Mouse (Mus musculus): ENCODE results near the gene 4930412O13Rik. TPM values are rescaled to one million over a fixed set of nuclear protein-coding genes. Genes with fewer than 3 reads are reported as not detected.

Gene 4930412O13Rik
- polyA plus RNA-seq, 1 experiment from 2014 or later, result 0.14 TPM

GRCm38 (mm10) chr2:9881611-9882023, 565 bp downstream of the 4930412O13Rik start:
- H3K9me3 ChIP-seq (replicated peaks), result no peaks in the 10 kb centered on the region
- ATAC-seq (ENCODE audit: insufficient read depth), result no peak
- no peak overlapping the region for H3K27ac ChIP-seq (replicated peaks)
- H3K27me3 ChIP-seq, result peaks cover 100% of the 10 kb centered on the region
- H3K4me2 ChIP-seq, result peak overlapping the region; percentile 76
- H3K9ac ChIP-seq, result no peak overlapping the region
- H3K36me3 ChIP-seq (replicated peaks), result no peaks in the 10 kb centered on the region
- WGBS (ENCODE audit: insufficient replicate concordance), result 3% methylated on average over 13 of the region's 13 CpGs
- peaks cover 26% of the 10 kb centered on the region for H3K4me1 ChIP-seq (replicated peaks)
- H3K4me3 ChIP-seq (replicated peaks), result no peak overlapping the region

- no peak overlapping the region for H3K9ac ChIP-seq
- H3K27me3 ChIP-seq, result peaks cover 100% of the 10 kb centered on the region
- no peaks in the 10 kb centered on the region for H3K9me3 ChIP-seq (replicated peaks)
- peak overlapping the region; percentile 55 for H3K4me2 ChIP-seq
- peaks cover 26% of the 10 kb centered on the region for H3K4me1 ChIP-seq (replicated peaks)
- no peak overlapping the region for H3K27ac ChIP-seq (replicated peaks)
- under 1% methylated on average over 39 of the region's 39 CpGs for WGBS (ENCODE audit: insufficient replicate concordance)
- no peak for ATAC-seq (ENCODE audit: insufficient read depth)
- H3K36me3 ChIP-seq (replicated peaks), result no peaks in the 10 kb centered on the region
- peak overlapping the region; percentile 31 for H3K4me3 ChIP-seq (replicated peaks)
Observed at GRCm38 (mm10) chr2:9882371-9882925, 1.4 kb downstream of the 4930412O13Rik start.

GRCm38 (mm10) chr2:9882926-9883802, 2.1 kb downstream of the 4930412O13Rik start:
- no peaks in the 10 kb centered on the region for H3K9me3 ChIP-seq (replicated peaks)
- H3K4me3 ChIP-seq (replicated peaks), result peak overlapping the region; percentile 31
- H3K27me3 ChIP-seq, result peaks cover 100% of the 10 kb centered on the region
- WGBS (ENCODE audit: insufficient replicate concordance), result under 1% methylated on average over 43 of the region's 43 CpGs
- peaks cover 22% of the 10 kb centered on the region for H3K4me1 ChIP-seq (replicated peaks)
- H3K9ac ChIP-seq, result no peak overlapping the region
- H3K36me3 ChIP-seq (replicated peaks), result no peaks in the 10 kb centered on the region
- H3K4me2 ChIP-seq, result peak overlapping the region; percentile 55
- no peak for ATAC-seq (ENCODE audit: insufficient read depth)
- no peak overlapping the region for H3K27ac ChIP-seq (replicated peaks)

GRCm38 (mm10) chr2:9883803-9884532, 2.9 kb downstream of the 4930412O13Rik start:
- Histone ChIP-seq H3K36me3 (replicated peaks) (no peaks in the 10 kb centered on the region), H3K4me1 (replicated peaks) (peaks cover 20% of the 10 kb centered on the region; the same call in 1 of the 2 replicates), H3K9ac (no peak overlapping the region), H3K27me3 (peaks cover 100% of the 10 kb centered on the region), H3K27ac (replicated peaks) (no peak overlapping the region), H3K4me3 (replicated peaks) (0 out of 2 replicates have a peak overlapping the region, but pooled peaks have one; percentile 31), H3K4me2 (peak overlapping the region; percentile 55), H3K9me3 (replicated peaks) (no peaks in the 10 kb centered on the region)
- no peak for ATAC-seq (ENCODE audit: insufficient read depth)
- WGBS (ENCODE audit: insufficient replicate concordance), result 3% methylated on average over 27 of the region's 27 CpGs

- Histone ChIP-seq H3K9ac (no peak overlapping the region), H3K36me3 (replicated peaks) (no peaks in the 10 kb centered on the region), H3K4me3 (replicated peaks) (0 out of 2 replicates have a peak overlapping the region, but pooled peaks have one; percentile 10), H3K4me2 (peak overlapping the region; percentile 55), H3K4me1 (replicated peaks) (peaks cover 21% of the 10 kb centered on the region; the same call in 1 of the 2 replicates), H3K9me3 (replicated peaks) (no peaks in the 10 kb centered on the region), H3K27me3 (peaks cover 100% of the 10 kb centered on the region), H3K27ac (replicated peaks) (no peak overlapping the region)
- WGBS (ENCODE audit: insufficient replicate concordance), result 12% methylated on average over 15 of the region's 15 CpGs
- no peak for ATAC-seq (ENCODE audit: insufficient read depth)
Observed at GRCm38 (mm10) chr2:9884533-9885216, 3.6 kb downstream of the 4930412O13Rik start.

GRCm38 (mm10) chr2:9885217-9885770, 4.2 kb downstream of the 4930412O13Rik start:
- H3K9ac ChIP-seq, result no peak overlapping the region
- H3K9me3 ChIP-seq (replicated peaks), result no peaks in the 10 kb centered on the region
- peaks cover 100% of the 10 kb centered on the region for H3K27me3 ChIP-seq
- no peak overlapping the region for H3K4me2 ChIP-seq
- H3K4me1 ChIP-seq (replicated peaks), result peaks cover 24% of the 10 kb centered on the region; the same call in 1 of the 2 replicates
- H3K4me3 ChIP-seq (replicated peaks), result no peak overlapping the region
- 13% methylated on average over 14 of the region's 14 CpGs for WGBS (ENCODE audit: insufficient replicate concordance)
- H3K36me3 ChIP-seq (replicated peaks), result no peaks in the 10 kb centered on the region
- no peak overlapping the region for H3K27ac ChIP-seq (replicated peaks)
- no peak for ATAC-seq (ENCODE audit: insufficient read depth)

- no peak overlapping the region for H3K4me2 ChIP-seq
- no peak for ATAC-seq (ENCODE audit: insufficient read depth)
- peaks cover 24% of the 10 kb centered on the region; the same call in 1 of the 2 replicates for H3K4me1 ChIP-seq (replicated peaks)
- no peaks in the 10 kb centered on the region for H3K9me3 ChIP-seq (replicated peaks)
- no peak overlapping the region for H3K4me3 ChIP-seq (replicated peaks)
- H3K27ac ChIP-seq (replicated peaks), result no peak overlapping the region
- no peak overlapping the region for H3K9ac ChIP-seq
- H3K27me3 ChIP-seq, result peaks cover 100% of the 10 kb centered on the region
- whole genome bisulfite sequencing (ENCODE audit: insufficient replicate concordance), result 38% methylated on average over 3 of the region's 3 CpGs
- H3K36me3 ChIP-seq (replicated peaks), result no peaks in the 10 kb centered on the region
Observed at GRCm38 (mm10) chr2:9886031-9886430, 5.0 kb downstream of the 4930412O13Rik start.

- peaks cover 97% of the 10 kb centered on the region for H3K27me3 ChIP-seq
- no peak overlapping the region for H3K4me2 ChIP-seq
- H3K27ac ChIP-seq (replicated peaks), result no peak overlapping the region
- ATAC-seq (ENCODE audit: insufficient read depth), result no peak
- H3K4me1 ChIP-seq (replicated peaks), result peaks cover 21% of the 10 kb centered on the region; the same call in 1 of the 2 replicates
- H3K9ac ChIP-seq, result no peak overlapping the region
- H3K36me3 ChIP-seq (replicated peaks), result no peaks in the 10 kb centered on the region
- no peaks in the 10 kb centered on the region for H3K9me3 ChIP-seq (replicated peaks)
- 12% methylated on average over 7 of the region's 7 CpGs for WGBS (ENCODE audit: insufficient replicate concordance)
- no peak overlapping the region for H3K4me3 ChIP-seq (replicated peaks)
Observed at GRCm38 (mm10) chr2:9886921-9887610, 6.0 kb downstream of the 4930412O13Rik start.

GRCm38 (mm10) chr2:9887636-9888035, 6.6 kb downstream of the 4930412O13Rik start:
- no peak overlapping the region for H3K27ac ChIP-seq (replicated peaks)
- H3K4me1 ChIP-seq (replicated peaks), result peaks cover 21% of the 10 kb centered on the region; the same call in 1 of the 2 replicates
- H3K9ac ChIP-seq, result no peak overlapping the region
- H3K9me3 ChIP-seq (replicated peaks), result no peaks in the 10 kb centered on the region
- no peak for ATAC-seq (ENCODE audit: insufficient read depth)
- H3K4me2 ChIP-seq, result no peak overlapping the region
- WGBS (ENCODE audit: insufficient replicate concordance), result 2% methylated on average over 7 of the region's 7 CpGs
- peaks cover 97% of the 10 kb centered on the region for H3K27me3 ChIP-seq
- no peaks in the 10 kb centered on the region for H3K36me3 ChIP-seq (replicated peaks)
- H3K4me3 ChIP-seq (replicated peaks), result no peak overlapping the region

Data from liver, embryonic 15.5 days (tissue).